Mouse (Mus musculus) heart, embryonic 10.5 days (tissue): ENCODE measurements around the gene Eno2. TPM values are rescaled to one million over a fixed set of nuclear protein-coding genes. Genes with fewer than 3 reads are reported as not detected.

Experiments used
- DNase-seq: peaks from one replicate; pipeline ENCODE4 v3.0.0-alpha.2; 2017; ENCODE audit warnings: low spot score
- H3K27ac ChIP-seq: fragments of 300-500 bp; sonication (generic); 2 replicates; pipeline ENCODE4 v1.5.1; 2016; ENCODE audit warnings: mild to moderate bottlenecking
- H3K27me3 ChIP-seq: fragments of 300-500 bp; sonication (generic); 2 replicates; pipeline ENCODE4 v1.6.1; 2016; ENCODE audit warnings: mild to moderate bottlenecking; ENCODE audit not compliant: poor library complexity, insufficient read depth, severe bottlenecking
- H3K36me3 ChIP-seq: fragments of 300-500 bp; sonication (generic); 2 replicates; pipeline ENCODE4 v1.6.1; 2016; ENCODE audit warnings: mild to moderate bottlenecking, moderate library complexity
- H3K4me1 ChIP-seq: fragments of 300-500 bp; sonication (generic); 2 replicates; pipeline ENCODE4 v1.6.1; 2016; ENCODE audit warnings: mild to moderate bottlenecking
- H3K4me3 ChIP-seq: fragments of 300-500 bp; sonication (generic); 2 replicates; pipeline ENCODE4 v1.5.1; 2016; ENCODE audit warnings: mild to moderate bottlenecking, moderate library complexity
- H3K9me3 ChIP-seq: fragments of 300-500 bp; sonication (generic); 2 replicates; pipeline ENCODE4 v1.6.1; 2016; ENCODE audit warnings: mild to moderate bottlenecking, moderate library complexity
- WGBS: fragments of 180-500 bp; shearing (Covaris S2); methylation state at CpG from one replicate; pipeline ENCODE4 v1.1.7; 2016; 5-methylcytosine and 5-hydroxymethylcytosine counted together
- polyA plus RNA-seq: library from polyadenylated mRNA; unstranded; fragments of >200 nt; fragmentation: Nextera tagmentation; extraction: Ambion mirVana; gene quantifications from 2 replicates; pipeline ENCODE4 v1.2.1, GENCODE M21; 2016

Gene Eno2
- 4.5 and 4.8 TPM in 2 replicates for polyA plus RNA-seq

- WGBS: under 1% methylated on average over 54 of the region's 54 CpGs
- Histone ChIP-seq H3K27me3 (peaks cover 69% of the 10 kb centered on the region), H3K36me3 (no peaks in the 10 kb centered on the region), H3K4me1 (peaks cover 33% of the 10 kb centered on the region), H3K4me3 (peak within 1 kb of the TSS; percentile 71), H3K9me3 (no peaks in the 10 kb centered on the region), H3K27ac (peak within 1 kb of the TSS; percentile 74)
- DNase-seq: peak; percentile 86
Observed at GRCm38 (mm10) chr6:124769101-124769765, at the start of gene Eno2. Eno2 (minus strand) TSS chr6:124769673.

DNA sequence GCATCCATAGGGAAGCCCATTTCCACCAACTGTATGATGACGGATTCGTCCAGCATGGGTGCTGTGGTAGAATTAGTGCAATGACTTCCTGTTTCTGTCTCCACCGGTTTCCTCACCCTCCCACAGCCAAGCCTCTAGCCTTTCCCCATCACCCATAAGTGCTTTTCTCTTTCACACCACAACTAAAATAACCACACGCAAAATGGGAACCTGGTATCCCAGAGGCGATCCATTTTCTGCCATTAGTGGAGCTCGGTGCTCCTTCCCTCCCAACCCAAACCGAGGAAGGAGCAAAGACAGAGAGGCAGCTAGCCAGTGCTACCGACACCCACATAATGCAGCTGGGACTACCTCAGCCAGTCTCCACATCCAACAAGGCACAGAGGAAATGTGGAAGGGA, 48.5 kb upstream of the Eno2 start:
- H3K4me1 ChIP-seq: peaks cover 11% of the 10 kb centered on the region
- 89% methylated on average over 8 of the region's 8 CpGs for WGBS
- H3K27me3 ChIP-seq: no peaks in the 10 kb centered on the region
- no peak overlapping the region for H3K4me3 ChIP-seq
- H3K27ac ChIP-seq: no peak overlapping the region
- H3K9me3 ChIP-seq: no peaks in the 10 kb centered on the region
- peaks cover 80% of the 10 kb centered on the region for H3K36me3 ChIP-seq
- DNase-seq: no peak

DNA sequence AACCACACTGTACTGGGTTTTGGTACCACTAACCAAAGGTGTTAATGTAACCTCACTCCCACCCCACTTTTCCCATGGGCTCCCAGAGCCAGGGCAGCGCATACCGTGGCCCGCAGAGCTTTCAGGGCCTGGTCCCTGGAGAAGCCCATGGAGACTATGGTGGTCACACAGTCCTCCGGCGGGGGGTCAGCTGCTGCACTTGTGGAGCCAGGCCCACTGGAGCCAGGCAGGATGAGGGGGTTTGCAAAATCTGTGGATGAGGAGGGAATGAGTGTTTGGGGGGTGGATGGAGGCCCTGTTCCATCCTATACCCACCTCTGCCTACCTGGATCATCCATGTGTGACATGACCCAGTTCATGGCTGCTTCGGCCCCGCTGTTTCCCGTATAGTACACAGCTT, 48.1 kb upstream of the Eno2 start:
- H3K4me1 ChIP-seq: peaks cover 14% of the 10 kb centered on the region
- 93% methylated on average over 8 of the region's 8 CpGs for WGBS
- no peak overlapping the region for H3K27ac ChIP-seq
- H3K36me3 ChIP-seq: peaks cover 78% of the 10 kb centered on the region
- no peaks in the 10 kb centered on the region for H3K27me3 ChIP-seq
- H3K9me3 ChIP-seq: no peaks in the 10 kb centered on the region
- H3K4me3 ChIP-seq: no peak overlapping the region
- no peak for DNase-seq

DNA sequence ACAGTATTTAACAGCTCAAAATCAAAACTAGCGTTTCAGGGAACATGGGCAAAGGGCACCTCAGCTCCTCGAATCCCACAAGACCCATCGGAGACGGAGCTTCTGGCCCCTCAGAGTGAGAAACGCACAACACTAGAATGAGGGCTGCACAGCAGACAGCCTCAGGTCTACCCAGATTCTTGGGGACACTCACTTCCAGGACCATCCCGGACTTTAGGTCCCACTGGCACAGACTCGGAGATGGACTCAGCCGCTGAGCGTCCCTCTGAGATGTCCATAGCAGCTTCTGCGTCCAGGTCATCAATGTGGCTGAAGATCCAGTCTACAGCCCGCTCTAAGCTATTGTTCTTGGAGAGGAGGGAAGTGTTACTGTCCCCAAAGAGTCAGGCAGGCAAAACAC, 47.7 kb upstream of the Eno2 start:
- no peaks in the 10 kb centered on the region for H3K27me3 ChIP-seq
- H3K36me3 ChIP-seq: peaks cover 78% of the 10 kb centered on the region
- no peak for DNase-seq
- no peak overlapping the region for H3K4me3 ChIP-seq
- H3K9me3 ChIP-seq: no peaks in the 10 kb centered on the region
- H3K4me1 ChIP-seq: peaks cover 19% of the 10 kb centered on the region
- no peak overlapping the region for H3K27ac ChIP-seq
- 93% methylated on average over 11 of the region's 11 CpGs for WGBS

DNA sequence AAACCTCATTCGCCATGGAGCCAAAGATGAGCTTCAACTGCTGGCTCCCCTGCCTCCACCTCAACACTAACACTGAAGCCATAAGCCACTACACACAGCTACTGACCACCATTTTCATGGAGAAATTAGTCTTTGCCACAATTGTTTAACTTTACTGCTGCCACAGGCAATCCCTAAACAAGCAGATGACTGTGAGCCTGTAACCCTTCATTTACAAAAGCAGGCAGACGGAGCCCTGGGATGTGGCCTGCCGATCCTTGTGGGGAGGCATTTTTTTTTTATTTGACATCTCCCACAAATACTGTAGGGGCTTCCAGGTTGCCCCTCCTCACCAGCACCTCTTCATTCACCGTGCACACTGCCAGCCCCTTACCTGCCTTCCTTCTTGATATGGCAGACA, 47.1 kb upstream of the Eno2 start:
- Histone ChIP-seq H3K27ac (no peak overlapping the region), H3K4me3 (no peak overlapping the region), H3K9me3 (no peaks in the 10 kb centered on the region), H3K4me1 (peaks cover 24% of the 10 kb centered on the region), H3K27me3 (no peaks in the 10 kb centered on the region), H3K36me3 (peaks cover 78% of the 10 kb centered on the region)
- 94% methylated on average over 4 of the region's 4 CpGs for WGBS
- no peak for DNase-seq

DNA sequence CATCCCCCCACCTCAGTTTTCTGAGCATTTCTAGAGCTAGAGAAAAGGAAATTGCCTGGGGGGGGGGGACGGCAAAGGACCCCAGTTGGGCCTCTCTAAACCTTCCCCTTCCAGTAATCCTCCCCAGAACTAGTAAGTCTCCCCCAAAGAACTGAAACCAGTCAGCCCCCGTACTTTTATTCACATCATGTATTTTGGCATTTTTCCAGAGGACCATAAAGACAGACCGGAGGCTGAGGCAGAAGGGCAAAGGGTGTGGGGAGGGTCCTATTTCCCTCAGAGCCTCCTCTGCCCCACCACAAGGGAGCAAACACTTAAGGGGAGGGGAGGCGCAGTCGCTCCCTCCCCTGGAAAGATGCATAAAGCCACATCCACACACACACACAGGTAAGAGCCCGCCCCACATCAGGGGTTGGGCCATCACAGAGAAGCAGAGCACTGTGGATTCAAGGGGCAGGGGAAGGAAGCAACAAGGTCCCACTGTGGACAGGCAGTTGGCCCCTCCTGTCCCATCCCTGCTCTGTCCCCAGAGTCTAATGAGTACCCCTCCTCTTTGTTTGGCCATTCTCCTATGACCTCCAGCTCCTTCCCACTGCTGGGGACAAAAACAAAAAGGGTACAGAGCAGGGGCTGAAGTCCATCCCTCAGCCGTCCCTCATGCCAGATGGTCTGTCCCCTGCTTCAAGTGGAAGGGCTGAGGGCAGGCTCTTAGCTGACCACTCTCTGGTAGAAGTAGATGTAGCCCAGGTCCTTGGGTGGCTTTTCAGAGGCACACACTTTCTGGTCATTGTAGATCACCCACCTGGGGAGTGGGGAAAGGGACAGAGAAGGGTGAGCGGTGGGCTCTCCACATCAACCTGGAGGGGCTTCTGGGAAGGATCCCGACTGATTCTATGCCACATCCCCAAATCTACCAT, 45.6 kb upstream of the Eno2 start:
- Histone ChIP-seq H3K27ac (peak overlapping the region; percentile 99; the same call in 1 of the 2 replicates), H3K9me3 (no peaks in the 10 kb centered on the region), H3K36me3 (peaks cover 77% of the 10 kb centered on the region), H3K4me3 (peak overlapping the region; percentile 90; the same call in 1 of the 2 replicates), H3K4me1 (peaks cover 27% of the 10 kb centered on the region), H3K27me3 (no peaks in the 10 kb centered on the region)
- no peak for DNase-seq
- 75% methylated on average over 9 of the region's 9 CpGs for WGBS

- peaks cover 73% of the 10 kb centered on the region for H3K36me3 ChIP-seq
- no peaks in the 10 kb centered on the region for H3K9me3 ChIP-seq
- peaks cover 34% of the 10 kb centered on the region for H3K4me1 ChIP-seq
- no peak for DNase-seq
- no peaks in the 10 kb centered on the region for H3K27me3 ChIP-seq
- H3K27ac ChIP-seq: peak overlapping the region; percentile 99
- peak overlapping the region; percentile 90 for H3K4me3 ChIP-seq
- 35% methylated on average over 8 of the region's 8 CpGs for WGBS
Observed at GRCm38 (mm10) chr6:124814448-124814847, 45.0 kb upstream of the Eno2 start.

GRCm38 (mm10) chr6:124813933-124814332, 44.5 kb upstream of the Eno2 start, which contains the start of gene Tpi1:
Tpi1 (minus strand) TSS chr6:124814296.
- H3K4me1 ChIP-seq: peaks cover 38% of the 10 kb centered on the region
- peak within 1 kb of the TSS; percentile 90 for H3K4me3 ChIP-seq
- H3K27ac ChIP-seq: peak within 1 kb of the TSS; percentile 99
- WGBS: under 1% methylated on average over 22 of the region's 22 CpGs
- no peaks in the 10 kb centered on the region for H3K27me3 ChIP-seq
- peak; percentile 97 for DNase-seq
- H3K36me3 ChIP-seq: peaks cover 68% of the 10 kb centered on the region
- no peaks in the 10 kb centered on the region for H3K9me3 ChIP-seq

DNA sequence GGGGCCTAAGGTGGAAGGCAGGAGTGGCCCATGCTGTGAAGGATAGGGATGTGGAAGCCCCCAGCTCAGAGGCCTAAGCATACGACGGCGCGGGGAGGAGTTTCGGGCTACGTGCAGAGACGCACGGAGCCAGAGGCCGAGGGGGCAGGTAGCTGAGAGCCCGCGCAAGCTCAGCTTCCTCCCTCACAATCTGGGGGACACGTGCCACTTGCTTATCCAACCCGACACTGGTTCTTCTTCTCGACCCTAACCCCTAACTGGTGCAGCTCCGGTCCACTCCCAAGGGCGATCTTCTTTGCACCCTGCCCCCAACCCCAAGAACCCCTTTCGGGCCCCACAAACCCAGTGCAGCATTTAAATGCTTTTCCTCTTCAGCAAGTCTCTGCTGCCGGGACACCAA, 44.0 kb upstream of the Eno2 start:
- peak overlapping the region; percentile 99 for H3K27ac ChIP-seq
- DNase-seq: peak; percentile 94
- WGBS: under 1% methylated on average over 18 of the region's 18 CpGs
- peaks cover 42% of the 10 kb centered on the region for H3K4me1 ChIP-seq
- H3K36me3 ChIP-seq: peaks cover 64% of the 10 kb centered on the region
- no peaks in the 10 kb centered on the region for H3K9me3 ChIP-seq
- H3K4me3 ChIP-seq: peak overlapping the region; percentile 90
- H3K27me3 ChIP-seq: no peaks in the 10 kb centered on the region

GRCm38 (mm10) chr6:124812848-124813247, 43.4 kb upstream of the Eno2 start:
- 21% methylated on average over 9 of the region's 9 CpGs for WGBS
- no peak for DNase-seq
- Histone ChIP-seq H3K4me3 (peak overlapping the region; percentile 90), H3K9me3 (no peaks in the 10 kb centered on the region), H3K36me3 (peaks cover 57% of the 10 kb centered on the region), H3K27ac (peak overlapping the region; percentile 99), H3K27me3 (no peaks in the 10 kb centered on the region), H3K4me1 (peaks cover 49% of the 10 kb centered on the region)

GRCm38 (mm10) chr6:124811701-124812560, 42.5 kb upstream of the Eno2 start:
- H3K9me3 ChIP-seq: no peaks in the 10 kb centered on the region
- DNase-seq: no peak
- H3K4me3 ChIP-seq: peak overlapping the region; percentile 90
- peaks cover 55% of the 10 kb centered on the region for H3K4me1 ChIP-seq
- 75% methylated on average over 24 of the region's 24 CpGs for whole genome bisulfite sequencing
- no peaks in the 10 kb centered on the region for H3K27me3 ChIP-seq
- peak overlapping the region; percentile 99 for H3K27ac ChIP-seq
- peaks cover 48% of the 10 kb centered on the region for H3K36me3 ChIP-seq

DNA sequence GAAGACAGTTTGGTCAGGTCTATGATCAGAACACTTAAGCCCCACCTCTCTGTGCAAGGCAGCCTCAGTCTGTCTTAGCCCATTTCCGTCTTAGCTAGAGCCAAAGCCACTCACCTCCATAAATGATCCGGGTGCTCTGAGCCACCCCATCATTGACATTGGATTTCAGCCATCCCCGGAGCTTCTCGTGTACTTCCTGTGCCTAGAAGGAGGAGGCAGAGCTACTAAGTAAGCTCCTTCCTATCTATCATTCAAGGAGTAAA, 41.9 kb upstream of the Eno2 start:
- Histone ChIP-seq H3K9me3 (no peaks in the 10 kb centered on the region), H3K36me3 (peaks cover 42% of the 10 kb centered on the region), H3K27me3 (no peaks in the 10 kb centered on the region), H3K4me3 (no peak overlapping the region), H3K4me1 (peaks cover 55% of the 10 kb centered on the region), H3K27ac (no peak overlapping the region)
- 81% methylated on average over 4 of the region's 4 CpGs for WGBS
- DNase-seq: no peak
